Mouse (Mus musculus) C2C12 (cell line): ENCODE results near the gene Eif3j1. TPM values are rescaled to one million over a fixed set of nuclear protein-coding genes. Genes with fewer than 3 reads are reported as not detected.
"Not testable (repeated sequence)": the region's sequence is repeated elsewhere in the genome, so short reads cannot be mapped to it uniquely, and the experiment has no call there.

Source experiments
- H3K27me3 ChIP-seq: one replicate; pipeline ENCODE4 v1.6.1; 2011; ENCODE audit not compliant: control insufficient read depth, insufficient read depth, insufficient read length
- H3K36me3 ChIP-seq: one replicate; pipeline ENCODE4 v1.6.1; 2011; ENCODE audit not compliant: control insufficient read depth, insufficient read depth
- H3K4me3 ChIP-seq: one replicate; pipeline ENCODE4 v1.5.1; 2011; ENCODE audit warnings: mild to moderate bottlenecking, control low read depth; ENCODE audit not compliant: poor library complexity, insufficient read depth, severe bottlenecking
- H3K79me2 ChIP-seq: one replicate; pipeline ENCODE4 v1.6.1; 2011; ENCODE audit not compliant: control insufficient read depth, insufficient read depth
- H3K79me3 ChIP-seq: one replicate; pipeline ENCODE4 v1.6.1; 2011; ENCODE audit warnings: low read depth, control low read depth
- H3ac ChIP-seq: one replicate; pipeline ENCODE3; 2011; ENCODE audit warnings: low read depth; ENCODE audit not compliant: control insufficient read depth, insufficient read length
- CEBPB ChIP-seq: IDR thresholded peaks from one replicate; pipeline ENCODE4 v1.6.1; 2011; ENCODE audit warnings: low read depth, mild to moderate bottlenecking, control low read depth, moderate library complexity
- CTCF ChIP-seq: IDR thresholded peaks from one replicate; pipeline ENCODE4 v1.5.1; 2011; ENCODE audit not compliant: control insufficient read depth, insufficient read depth, insufficient read length
- FOSL1 ChIP-seq: IDR thresholded peaks from one replicate; pipeline ENCODE4 v1.8.0; 2011; ENCODE audit warnings: mild to moderate bottlenecking, low read length; ENCODE audit not compliant: poor library complexity, insufficient read depth, severe bottlenecking
- MAX ChIP-seq: IDR thresholded peaks from one replicate; pipeline ENCODE4 v1.6.1; 2011; ENCODE audit warnings: mild to moderate bottlenecking, control low read depth
- MYOD1 ChIP-seq: IDR thresholded peaks from one replicate; pipeline ENCODE4 v1.6.1; 2011; ENCODE audit warnings: low read depth; ENCODE audit not compliant: control insufficient read depth, insufficient read length
- MYOG ChIP-seq: IDR thresholded peaks from one replicate; pipeline ENCODE4 v1.6.1; 2011; ENCODE audit not compliant: control insufficient read depth, insufficient read length; ENCODE audit errors: extremely low read depth
- USF1 ChIP-seq: IDR thresholded peaks from one replicate; pipeline ENCODE4 v1.6.1; 2011; ENCODE audit warnings: low read depth, mild to moderate bottlenecking, control low read depth, moderate library complexity
- polyA plus RNA-seq: library from polyadenylated mRNA; unstranded; fragments of >200 nt; fragmentation: generic; extraction: Trizol; gene quantifications from one replicate; pipeline ENCODE4 v1.2.1, GENCODE M21; 2012; ENCODE audit warnings: missing spikeins

The Eif3j1 gene
- polyA plus RNA-seq, 1 experiment: 5.6 TPM

- Histone ChIP-seq H3K27me3 (no peaks in the 10 kb centered on the region), H3ac (no peak overlapping the region), H3K36me3 (no peaks in the 10 kb centered on the region), H3K79me2 (no peaks in the 10 kb centered on the region), H3K4me3 (no peak overlapping the region), H3K79me3 (peaks cover 2% of the 10 kb centered on the region)
- TF ChIP-seq USF1: no peak
- TF ChIP-seq MYOG: no peak
- TF ChIP-seq CTCF: no peak
Observed at GRCm38 (mm10) chr2:122022284-122022683, 6.1 kb upstream of the Eif3j1 start.

- Histone ChIP-seq H3K79me2 (peaks cover 30% of the 10 kb centered on the region), H3K36me3 (peaks cover 12% of the 10 kb centered on the region), H3K79me3 (peaks cover 30% of the 10 kb centered on the region), H3ac (peak overlapping the region; percentile 3)
- not testable (repeated sequence) for H3K4me3 ChIP-seq, H3K27me3 ChIP-seq
Observed at GRCm38 (mm10) chr2:122027091-122027490, 1.3 kb upstream of the Eif3j1 start.

GRCm38 (mm10) chr2:122028756-122029700 lies 682 bp downstream of the Eif3j1 start:
- Histone ChIP-seq H3K4me3 (peak overlapping the region; percentile 91), H3K79me2 (peaks cover 49% of the 10 kb centered on the region), H3ac (peak overlapping the region; percentile 99), H3K27me3 (no peaks in the 10 kb centered on the region), H3K36me3 (peaks cover 23% of the 10 kb centered on the region), H3K79me3 (peaks cover 48% of the 10 kb centered on the region)
- TF ChIP-seq USF1: no peak
- peak; percentile 83 for TF ChIP-seq MAX

GRCm38 (mm10) chr2:122031970-122032369 lies 3.6 kb downstream of the Eif3j1 start:
- Histone ChIP-seq H3K36me3 (peaks cover 52% of the 10 kb centered on the region), H3K27me3 (no peaks in the 10 kb centered on the region), H3K4me3 (no peak overlapping the region), H3ac (no peak overlapping the region), H3K79me2 (peaks cover 79% of the 10 kb centered on the region), H3K79me3 (peaks cover 77% of the 10 kb centered on the region)
- TF ChIP-seq MAX (no peak), MYOD1 (no peak), CEBPB (no peak), CTCF (no peak), FOSL1 (no peak), USF1 (no peak), MYOG (no peak)

GRCm38 (mm10) chr2:122036064-122036463 lies 7.7 kb downstream of the Eif3j1 start:
- no peaks in the 10 kb centered on the region for H3K27me3 ChIP-seq

GRCm38 (mm10) chr2:122043926-122044325 lies 15.6 kb downstream of the Eif3j1 start:
- H3ac ChIP-seq: no peak overlapping the region
- H3K79me2 ChIP-seq: peaks cover 68% of the 10 kb centered on the region
- no peak overlapping the region for H3K4me3 ChIP-seq
- TF ChIP-seq FOSL1 (no peak), CTCF (no peak), USF1 (no peak), MAX (no peak), CEBPB (no peak), MYOD1 (no peak), MYOG (no peak)
- H3K36me3 ChIP-seq: peaks cover 92% of the 10 kb centered on the region
- no peaks in the 10 kb centered on the region for H3K27me3 ChIP-seq
- H3K79me3 ChIP-seq: peaks cover 28% of the 10 kb centered on the region

More at GRCm38 (mm10) chr2:122036064-122036463, 7.7 kb downstream of the Eif3j1 start:
- peaks cover 84% of the 10 kb centered on the region for H3K79me3 ChIP-seq
- H3K36me3 ChIP-seq: peaks cover 77% of the 10 kb centered on the region
- peaks cover 94% of the 10 kb centered on the region for H3K79me2 ChIP-seq
- H3ac ChIP-seq: no peak overlapping the region
- TF ChIP-seq USF1 (no peak), MYOG (no peak), CEBPB (no peak), MAX (no peak), MYOD1 (no peak), FOSL1 (no peak), CTCF (no peak)
- H3K4me3 ChIP-seq: no peak overlapping the region
